Mouse (Mus musculus): ENCODE results near the gene Mpzl1. TPM values are rescaled to one million over a fixed set of nuclear protein-coding genes. Genes with fewer than 3 reads are reported as not detected.

Gene Mpzl1
- polyA plus RNA-seq, 1 experiment from 2014 or later: 236 TPM

DNA sequence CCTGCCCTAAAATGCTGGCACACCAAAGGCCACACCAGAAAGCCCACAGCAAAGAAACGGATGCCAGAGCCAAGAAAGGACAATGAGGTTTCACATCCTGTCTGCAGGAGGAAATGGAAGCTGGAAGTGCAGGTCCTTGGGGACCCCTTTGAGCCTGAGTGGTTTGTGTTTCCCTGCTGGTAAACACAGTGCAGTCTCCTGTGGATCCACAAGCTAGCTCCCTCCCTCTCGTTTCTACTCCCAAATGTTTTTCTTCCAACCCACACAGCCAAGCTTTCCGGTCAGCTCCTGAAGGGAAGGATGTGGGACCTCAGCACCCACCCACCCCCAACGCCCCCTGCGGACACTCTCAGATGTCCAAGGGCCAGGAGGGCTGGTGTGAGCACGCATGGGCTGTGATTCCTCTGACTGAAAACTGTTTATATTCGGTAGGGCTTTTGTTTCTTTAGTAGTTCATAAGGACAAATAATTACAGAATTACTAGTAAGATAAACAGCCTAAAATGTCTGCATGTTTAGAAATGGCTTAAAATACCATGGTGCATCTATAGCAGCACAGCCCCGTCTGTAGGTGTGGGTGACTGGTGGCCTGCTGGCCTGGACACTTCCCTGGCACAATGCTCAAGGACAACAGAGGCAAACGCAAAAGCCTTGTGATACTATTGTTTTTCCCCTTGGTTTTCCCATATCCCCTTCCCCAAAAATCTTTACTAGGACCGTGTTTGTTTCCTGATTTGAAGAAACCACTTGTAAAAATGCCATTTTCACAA, 44.9 kb downstream of the Mpzl1 start:
- WGBS: 16% methylated on average over 10 of the region's 10 CpGs
- Histone ChIP-seq H3K4me2 (replicated peaks; ENCODE audit: low read depth, low read length) (no peak overlapping the region), H3K4me1 (ENCODE audit: insufficient read depth, low read length) (peaks cover 32% of the 10 kb centered on the region), H3K27me3 (ENCODE audit: insufficient read depth, low read length) (no peaks in the 10 kb centered on the region), H3K27ac (ENCODE audit: low read length) (peak overlapping the region; percentile 80), H3K9ac (replicated peaks; ENCODE audit: low read length) (peak overlapping the region; percentile 40; the same call in 1 of the 2 replicates), H3K9me3 (ENCODE audit: low read length) (no peaks in the 10 kb centered on the region), H3K4me3 (ENCODE audit: low read length) (no peak overlapping the region), H3K36me3 (ENCODE audit: insufficient read depth, low read length) (peaks cover 12% of the 10 kb centered on the region)
- ATAC-seq (ENCODE audit: low FRiP score, low TSS enrichment): peak; percentile 83

DNA sequence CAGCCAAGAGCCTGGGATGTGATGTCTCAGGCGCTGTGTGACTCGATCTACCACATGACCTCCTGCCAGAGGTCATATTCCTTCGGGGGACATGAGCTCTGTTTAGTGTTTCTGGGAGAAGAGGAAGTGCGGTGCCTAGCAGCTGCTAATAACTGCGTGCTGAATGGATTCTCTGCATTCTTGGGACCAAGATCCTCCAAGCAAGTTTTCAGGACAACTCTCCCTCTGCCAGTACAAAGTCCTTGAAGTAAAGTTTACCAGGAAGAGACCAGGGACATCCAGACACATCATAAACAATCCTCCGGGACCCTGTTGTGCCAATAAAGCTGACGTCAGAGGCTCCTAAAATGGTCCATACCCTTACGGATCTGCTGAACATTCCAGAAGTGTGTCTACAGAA, 46.5 kb downstream of the Mpzl1 start:
- H3K27me3 ChIP-seq (ENCODE audit: insufficient read depth, low read length): no peaks in the 10 kb centered on the region
- H3K4me3 ChIP-seq (ENCODE audit: low read length): no peak overlapping the region
- no peak for ATAC-seq (ENCODE audit: low FRiP score, low TSS enrichment)
- peaks cover 6% of the 10 kb centered on the region for H3K36me3 ChIP-seq (ENCODE audit: insufficient read depth, low read length)
- H3K4me2 ChIP-seq (replicated peaks; ENCODE audit: low read depth, low read length): no peak overlapping the region
- H3K27ac ChIP-seq (ENCODE audit: low read length): peak overlapping the region; percentile 80
- no peak overlapping the region for H3K9ac ChIP-seq (replicated peaks; ENCODE audit: low read length)
- 40% methylated on average over 8 of the region's 8 CpGs for WGBS
- no peaks in the 10 kb centered on the region for H3K9me3 ChIP-seq (ENCODE audit: low read length)
- H3K4me1 ChIP-seq (ENCODE audit: insufficient read depth, low read length): peaks cover 32% of the 10 kb centered on the region

DNA sequence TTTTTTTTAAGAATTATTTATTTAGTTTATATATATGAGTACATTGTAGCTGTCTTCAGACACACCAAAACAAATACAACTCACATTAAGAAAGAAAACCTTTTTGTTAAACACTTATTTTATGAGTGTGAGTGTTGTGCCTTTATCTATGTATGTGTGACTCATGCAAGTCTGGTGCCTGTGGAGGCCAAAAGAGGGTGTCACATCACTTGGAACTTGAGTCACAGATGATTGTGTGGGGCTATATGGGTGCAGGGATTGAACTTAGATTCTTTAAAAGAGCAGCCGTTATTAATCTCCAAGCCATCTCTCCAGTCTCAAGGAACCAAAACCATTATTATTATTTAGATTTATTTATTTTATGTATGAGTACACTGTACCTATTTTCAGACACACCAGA, 48.0 kb downstream of the Mpzl1 start:
- no peaks in the 10 kb centered on the region for H3K9me3 ChIP-seq (ENCODE audit: low read length)
- H3K27ac ChIP-seq (ENCODE audit: low read length): no peak overlapping the region
- WGBS: 90% methylated on average over 1 of the region's 1 CpGs
- no peaks in the 10 kb centered on the region for H3K27me3 ChIP-seq (ENCODE audit: insufficient read depth, low read length)
- peaks cover 32% of the 10 kb centered on the region for H3K4me1 ChIP-seq (ENCODE audit: insufficient read depth, low read length)
- H3K9ac ChIP-seq (replicated peaks; ENCODE audit: low read length): no peak overlapping the region
- H3K4me2 ChIP-seq (replicated peaks; ENCODE audit: low read depth, low read length): no peak overlapping the region
- ATAC-seq (ENCODE audit: low FRiP score, low TSS enrichment): no peak
- H3K4me3 ChIP-seq (ENCODE audit: low read length): no peak overlapping the region
- no peaks in the 10 kb centered on the region for H3K36me3 ChIP-seq (ENCODE audit: insufficient read depth, low read length)

DNA sequence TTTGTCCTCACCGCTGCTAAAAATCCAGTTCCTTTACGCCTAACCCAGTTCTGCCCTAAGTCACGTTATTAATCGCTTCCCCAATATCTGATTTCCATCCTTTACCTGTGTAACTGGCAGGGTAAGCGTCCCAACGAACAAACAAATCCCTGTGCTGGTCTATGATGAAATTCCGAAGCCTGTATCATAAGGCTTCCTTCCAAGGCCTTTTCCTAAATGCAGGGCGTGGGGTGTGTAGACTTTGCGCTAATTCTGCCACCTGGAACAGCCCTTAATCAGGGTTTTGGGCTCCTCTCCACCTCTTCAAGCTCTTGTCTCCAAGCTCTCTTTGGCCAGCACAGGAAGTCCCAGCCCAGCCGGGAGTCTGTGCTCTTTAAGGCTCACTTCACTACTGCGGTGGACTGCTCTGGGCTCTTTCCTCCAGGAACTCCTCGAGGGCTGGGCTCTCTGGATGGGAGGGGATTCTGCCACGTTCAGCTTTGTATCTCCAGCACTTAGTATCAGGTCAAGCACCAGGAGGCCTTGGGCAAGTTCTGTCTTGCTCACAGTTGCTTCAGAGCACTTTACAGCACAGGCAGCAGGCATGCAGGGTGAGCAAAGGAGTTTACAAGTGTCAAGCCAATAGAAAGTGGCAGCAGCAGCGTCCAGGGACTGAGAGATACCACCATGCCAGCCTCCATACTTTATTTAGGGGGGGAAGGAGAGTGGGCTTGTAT, 48.8 kb downstream of the Mpzl1 start:
- Histone ChIP-seq H3K9me3 (ENCODE audit: low read length) (no peaks in the 10 kb centered on the region), H3K4me3 (ENCODE audit: low read length) (no peak overlapping the region), H3K4me1 (ENCODE audit: insufficient read depth, low read length) (peaks cover 32% of the 10 kb centered on the region), H3K27ac (ENCODE audit: low read length) (peak overlapping the region; percentile 17; the same call in 1 of the 2 replicates), H3K4me2 (replicated peaks; ENCODE audit: low read depth, low read length) (no peak overlapping the region), H3K9ac (replicated peaks; ENCODE audit: low read length) (no peak overlapping the region; the same call in 1 of the 2 replicates), H3K36me3 (ENCODE audit: insufficient read depth, low read length) (no peaks in the 10 kb centered on the region), H3K27me3 (ENCODE audit: insufficient read depth, low read length) (no peaks in the 10 kb centered on the region)
- no peak for ATAC-seq (ENCODE audit: low FRiP score, low TSS enrichment)
- WGBS: 63% methylated on average over 14 of the region's 14 CpGs

DNA sequence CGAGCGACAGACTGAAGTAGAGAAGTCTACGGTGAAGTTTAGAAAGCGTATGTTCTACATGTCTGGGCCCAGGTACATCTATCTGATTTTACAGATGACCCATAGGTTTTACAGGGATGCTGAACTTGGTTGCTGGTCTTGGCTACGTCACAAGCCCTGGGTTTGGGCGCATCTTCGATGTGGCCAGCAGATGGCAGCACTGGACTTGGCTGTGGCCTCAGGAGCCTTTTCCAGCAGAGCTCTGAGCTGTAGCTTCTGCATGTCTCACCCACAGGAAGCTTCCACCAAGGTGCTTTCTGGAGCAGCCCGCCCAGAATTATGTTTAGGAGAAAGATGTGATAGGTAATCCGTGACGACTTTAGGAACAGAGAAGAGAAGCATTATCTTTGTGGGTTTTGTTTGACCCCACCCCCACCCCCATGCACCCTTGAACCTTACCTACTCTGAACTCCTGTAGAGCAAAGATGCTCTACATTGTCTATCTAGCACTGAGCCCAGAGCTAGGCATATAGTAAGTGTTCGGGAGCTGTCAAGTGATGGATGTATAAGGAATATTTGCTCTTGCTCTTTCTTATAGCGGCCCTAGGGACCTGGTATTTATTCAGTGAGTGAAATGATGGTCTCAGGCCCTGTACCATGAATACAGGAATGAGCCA, 50.7 kb downstream of the Mpzl1 start:
- peaks cover 5% of the 10 kb centered on the region; the same call in 1 of the 2 replicates for H3K9me3 ChIP-seq (ENCODE audit: low read length)
- H3K4me3 ChIP-seq (ENCODE audit: low read length): no peak overlapping the region
- H3K36me3 ChIP-seq (ENCODE audit: insufficient read depth, low read length): no peaks in the 10 kb centered on the region
- H3K4me1 ChIP-seq (ENCODE audit: insufficient read depth, low read length): peaks cover 20% of the 10 kb centered on the region
- H3K4me2 ChIP-seq (replicated peaks; ENCODE audit: low read depth, low read length): no peak overlapping the region
- no peaks in the 10 kb centered on the region for H3K27me3 ChIP-seq (ENCODE audit: insufficient read depth, low read length)
- peak; percentile 69 for ATAC-seq (ENCODE audit: low FRiP score, low TSS enrichment)
- H3K27ac ChIP-seq (ENCODE audit: low read length): no peak overlapping the region
- no peak overlapping the region for H3K9ac ChIP-seq (replicated peaks; ENCODE audit: low read length)
- WGBS: 25% methylated on average over 12 of the region's 12 CpGs

DNA sequence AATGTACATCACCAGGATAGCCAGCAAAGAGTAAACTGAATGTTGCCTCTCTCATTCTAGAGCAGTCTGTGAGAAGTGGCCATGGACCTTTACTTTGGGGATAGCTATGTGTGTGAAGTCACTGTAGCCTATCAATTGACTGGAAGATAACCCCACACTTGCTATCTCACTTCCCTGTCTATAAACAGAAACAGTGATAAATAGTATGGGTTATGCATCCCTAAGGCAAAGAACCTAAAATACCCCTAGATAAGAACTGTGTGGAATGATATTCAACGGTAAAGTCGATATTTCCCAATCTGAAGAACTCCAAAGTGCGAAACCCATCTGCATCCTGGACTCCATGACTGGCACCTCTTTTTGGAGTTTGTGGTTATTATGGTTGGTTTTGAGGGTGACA, 53.1 kb downstream of the Mpzl1 start:
- Histone ChIP-seq H3K36me3 (ENCODE audit: insufficient read depth, low read length) (no peaks in the 10 kb centered on the region), H3K4me1 (ENCODE audit: insufficient read depth, low read length) (peaks cover 5% of the 10 kb centered on the region; the same call in 1 of the 2 replicates), H3K4me2 (replicated peaks; ENCODE audit: low read depth, low read length) (no peak overlapping the region), H3K27ac (ENCODE audit: low read length) (no peak overlapping the region), H3K9ac (replicated peaks; ENCODE audit: low read length) (no peak overlapping the region), H3K4me3 (ENCODE audit: low read length) (no peak overlapping the region), H3K9me3 (ENCODE audit: low read length) (peaks cover 5% of the 10 kb centered on the region; the same call in 1 of the 2 replicates), H3K27me3 (ENCODE audit: insufficient read depth, low read length) (no peaks in the 10 kb centered on the region)
- WGBS: 92% methylated on average over 3 of the region's 3 CpGs
- ATAC-seq (ENCODE audit: low FRiP score, low TSS enrichment): no peak

DNA sequence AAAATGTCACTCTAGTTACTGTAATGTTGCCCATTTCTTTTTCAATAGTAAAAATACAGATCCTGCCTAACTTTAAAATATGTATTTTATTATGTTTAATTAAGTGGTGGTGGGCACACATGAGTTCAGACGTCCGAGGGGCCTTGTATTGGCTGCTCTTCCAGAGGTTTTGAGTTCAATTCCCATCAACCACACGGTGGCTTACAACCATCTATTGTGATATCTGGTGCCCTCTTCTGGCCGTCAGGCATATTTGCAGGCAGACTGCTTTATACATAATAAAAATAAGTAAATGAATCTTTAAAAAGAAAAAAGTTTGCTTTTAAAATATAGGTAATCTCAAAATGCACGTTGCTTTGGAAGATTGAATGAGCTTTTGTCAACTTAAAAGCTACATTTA, 55.0 kb downstream of the Mpzl1 start:
- ATAC-seq (ENCODE audit: low FRiP score, low TSS enrichment): no peak
- whole genome bisulfite sequencing: 64% methylated on average over 5 of the region's 5 CpGs
- Histone ChIP-seq H3K4me3 (ENCODE audit: low read length) (no peak overlapping the region), H3K27me3 (ENCODE audit: insufficient read depth, low read length) (no peaks in the 10 kb centered on the region), H3K27ac (ENCODE audit: low read length) (no peak overlapping the region), H3K4me1 (ENCODE audit: insufficient read depth, low read length) (no peaks in the 10 kb centered on the region), H3K36me3 (ENCODE audit: insufficient read depth, low read length) (no peaks in the 10 kb centered on the region), H3K9ac (replicated peaks; ENCODE audit: low read length) (no peak overlapping the region), H3K9me3 (ENCODE audit: low read length) (peaks cover 5% of the 10 kb centered on the region; the same call in 1 of the 2 replicates), H3K4me2 (replicated peaks; ENCODE audit: low read depth, low read length) (no peak overlapping the region)

DNA sequence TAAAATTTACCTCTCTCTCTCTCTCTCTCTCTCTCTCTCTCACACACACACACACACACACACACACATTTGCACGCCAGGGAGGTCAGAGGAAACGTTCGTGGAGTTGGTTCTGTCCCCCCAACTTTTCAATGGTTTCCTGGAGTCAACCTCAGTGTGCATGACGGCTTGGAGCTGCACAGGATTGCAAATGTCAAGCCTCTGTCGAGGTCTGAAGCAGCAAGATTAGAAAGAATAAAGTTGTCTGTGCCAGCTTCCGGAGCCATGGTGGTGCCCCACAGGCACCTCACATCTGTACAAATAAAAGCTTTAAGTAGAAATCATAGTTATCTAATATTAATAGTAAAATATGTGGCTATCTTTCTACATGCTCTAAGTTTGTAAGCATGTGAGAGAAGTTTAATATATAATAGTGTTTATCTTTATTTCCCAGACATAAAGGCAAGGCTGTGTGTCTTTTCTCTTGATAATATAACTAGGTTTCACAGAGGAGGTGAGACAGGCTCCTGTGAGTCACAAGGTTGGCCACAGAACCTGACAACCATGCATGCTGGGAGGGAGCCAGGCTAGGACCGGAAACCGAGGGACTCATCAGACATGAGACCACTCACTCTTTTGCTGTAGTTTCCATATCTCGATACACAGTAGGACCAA, 57.8 kb downstream of the Mpzl1 start:
- no peak overlapping the region for H3K4me2 ChIP-seq (replicated peaks; ENCODE audit: low read depth, low read length)
- no peak overlapping the region for H3K4me3 ChIP-seq (ENCODE audit: low read length)
- H3K36me3 ChIP-seq (ENCODE audit: insufficient read depth, low read length): no peaks in the 10 kb centered on the region
- WGBS: 74% methylated on average over 9 of the region's 9 CpGs
- no peaks in the 10 kb centered on the region for H3K4me1 ChIP-seq (ENCODE audit: insufficient read depth, low read length)
- no peak for ATAC-seq (ENCODE audit: low FRiP score, low TSS enrichment)
- H3K27me3 ChIP-seq (ENCODE audit: insufficient read depth, low read length): no peaks in the 10 kb centered on the region
- no peak overlapping the region for H3K9ac ChIP-seq (replicated peaks; ENCODE audit: low read length)
- no peak overlapping the region for H3K27ac ChIP-seq (ENCODE audit: low read length)
- peaks cover 5% of the 10 kb centered on the region; the same call in 1 of the 2 replicates for H3K9me3 ChIP-seq (ENCODE audit: low read length)

DNA sequence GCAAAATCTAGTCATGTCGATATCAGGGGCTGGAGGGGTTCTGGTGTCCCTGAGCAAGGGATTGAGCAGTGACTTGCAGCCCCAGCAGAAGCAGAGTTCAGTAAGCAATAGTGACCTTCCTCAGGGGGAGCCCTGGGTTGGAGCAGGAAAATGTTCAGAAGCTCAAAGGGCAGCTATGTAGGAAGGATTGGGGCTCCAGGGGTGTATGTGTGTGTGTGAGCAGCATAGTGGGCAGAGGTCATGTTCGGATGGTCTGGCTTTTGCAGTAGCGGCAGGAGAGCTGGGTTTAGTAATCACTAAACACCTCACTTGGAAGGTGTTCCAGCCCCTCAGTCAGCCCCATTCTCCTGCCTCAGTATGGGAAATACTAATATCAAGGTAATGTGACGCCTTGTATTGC, 58.3 kb downstream of the Mpzl1 start:
- Histone ChIP-seq H3K9me3 (ENCODE audit: low read length) (peaks cover 5% of the 10 kb centered on the region; the same call in 1 of the 2 replicates), H3K4me1 (ENCODE audit: insufficient read depth, low read length) (no peaks in the 10 kb centered on the region), H3K4me3 (ENCODE audit: low read length) (no peak overlapping the region), H3K9ac (replicated peaks; ENCODE audit: low read length) (no peak overlapping the region), H3K27ac (ENCODE audit: low read length) (no peak overlapping the region), H3K36me3 (ENCODE audit: insufficient read depth, low read length) (no peaks in the 10 kb centered on the region), H3K4me2 (replicated peaks; ENCODE audit: low read depth, low read length) (no peak overlapping the region), H3K27me3 (ENCODE audit: insufficient read depth, low read length) (no peaks in the 10 kb centered on the region)
- 83% methylated on average over 4 of the region's 4 CpGs for WGBS
- no peak for ATAC-seq (ENCODE audit: low FRiP score, low TSS enrichment)
